Mouse (Mus musculus) neural tube, embryonic 15.5 days (tissue): ENCODE measurements around the gene Gm5105. TPM values are rescaled to one million over a fixed set of nuclear protein-coding genes. Genes with fewer than 3 reads are reported as not detected.
A peak's percentile ranks its signal among the peaks of the same experiment; 100 is the strongest.

Experiments used
- ATAC-seq: fragments of 200-750 bp; cut with Nextera tagmentation; 2 replicates; pipeline ENCODE4 v1.8.0; 2017; ENCODE audit warnings: mild to moderate bottlenecking, moderate TSS enrichment, moderate library complexity; ENCODE audit not compliant: low FRiP score
- H3K27ac ChIP-seq: fragments of 300-500 bp; sonication (generic); replicated peaks from 2 replicates; pipeline ENCODE4 v1.5.1; 2015; ENCODE audit warnings: mild to moderate bottlenecking, inconsistent platforms
- H3K27me3 ChIP-seq: fragments of 300-500 bp; sonication (generic); replicated peaks from 2 replicates; pipeline ENCODE4 v1.6.1; 2015; ENCODE audit warnings: inconsistent platforms
- H3K36me3 ChIP-seq: fragments of 300-500 bp; sonication (generic); 2 replicates; pipeline ENCODE4 v1.6.1; 2015; ENCODE audit warnings: inconsistent platforms
- H3K4me1 ChIP-seq: fragments of 300-500 bp; sonication (generic); 2 replicates; pipeline ENCODE4 v1.6.1; 2015; ENCODE audit warnings: inconsistent platforms
- H3K4me2 ChIP-seq: fragments of 300-500 bp; sonication (generic); 2 replicates; pipeline ENCODE4 v1.6.1; 2015; ENCODE audit warnings: inconsistent platforms, mild to moderate bottlenecking, moderate library complexity
- H3K4me3 ChIP-seq: fragments of 300-500 bp; sonication (generic); replicated peaks from 2 replicates; pipeline ENCODE4 v1.5.1; 2015; ENCODE audit warnings: mild to moderate bottlenecking, inconsistent platforms
- H3K9ac ChIP-seq: fragments of 300-500 bp; sonication (generic); replicated peaks from 2 replicates; pipeline ENCODE4 v1.6.1; 2015; ENCODE audit warnings: mild to moderate bottlenecking, inconsistent platforms
- H3K9me3 ChIP-seq: fragments of 300-500 bp; sonication (generic); replicated peaks from 2 replicates; pipeline ENCODE4 v1.6.1; 2016; ENCODE audit warnings: inconsistent platforms
- WGBS: fragments of 180-500 bp; shearing (Covaris S2); methylation state at CpG from one replicate; pipeline ENCODE4 v1.1.7; 2015; ENCODE audit warnings: mixed read lengths; 5-methylcytosine and 5-hydroxymethylcytosine counted together
- polyA plus RNA-seq: library from polyadenylated mRNA; unstranded; fragments of >200 nt; fragmentation: Nextera tagmentation; extraction: Ambion mirVana; gene quantifications from 2 replicates; pipeline ENCODE4 v1.2.1, GENCODE M21; 2015

The Gm5105 gene
- 0.10 and 0.23 TPM in 2 replicates for polyA plus RNA-seq

DNA sequence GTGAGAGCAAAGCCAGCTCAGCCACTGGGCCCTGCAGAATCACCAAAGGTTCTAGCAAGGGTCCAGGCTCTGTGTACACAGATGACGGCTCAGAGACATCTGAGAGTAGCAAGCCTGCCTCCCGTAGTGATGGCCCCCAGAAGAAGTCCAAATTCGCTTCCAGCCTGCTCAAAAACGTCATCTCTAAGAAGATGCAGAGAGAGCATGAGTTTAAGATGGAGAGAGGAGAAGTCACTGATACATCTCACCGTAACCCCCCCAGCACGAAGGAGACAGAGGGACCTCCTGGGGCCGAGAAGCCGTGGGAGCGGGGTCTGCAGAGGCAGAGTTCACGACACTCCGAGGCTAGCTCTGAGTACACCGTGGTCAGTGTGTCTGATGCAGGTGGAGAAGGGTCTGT is at the start of gene Gm5105:
Gm5105 (minus strand) TSS at position 101 of the 400 bp plus-strand sequence.
- H3K27me3 ChIP-seq, result no peaks in the 10 kb centered on the region
- H3K4me3 ChIP-seq, result no peak within 1 kb of the TSS
- H3K9ac ChIP-seq, result no peak within 1 kb of the TSS
- WGBS, result 94% methylated on average over 12 of the region's 12 CpGs
- H3K36me3 ChIP-seq, result no peaks in the 10 kb centered on the region
- H3K4me1 ChIP-seq, result peaks cover 19% of the 10 kb centered on the region
- H3K9me3 ChIP-seq, result no peaks in the 10 kb centered on the region
- no peak for ATAC-seq
- no peak within 1 kb of the TSS for H3K4me2 ChIP-seq
- H3K27ac ChIP-seq, result no peak within 1 kb of the TSS

DNA sequence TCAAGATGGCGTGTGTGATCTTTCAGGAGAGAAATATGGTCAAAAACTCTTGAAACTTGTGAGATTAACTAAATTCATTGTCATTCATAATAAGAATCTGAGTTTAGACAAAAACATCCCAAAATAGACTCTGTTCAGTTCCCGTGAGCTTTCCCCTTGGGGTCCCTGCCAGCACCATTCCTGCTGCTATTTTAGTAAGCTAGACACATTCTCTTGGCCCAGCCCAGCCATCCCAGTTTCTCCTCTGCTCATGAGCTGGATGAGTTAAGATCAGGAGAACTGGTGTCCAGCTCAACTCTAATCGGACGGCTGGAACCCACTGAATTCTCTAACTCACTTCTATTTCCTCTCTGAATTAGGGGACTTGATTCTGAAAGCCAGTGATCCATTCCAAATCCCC is 49.7 kb upstream of the Gm5105 start:
- Histone ChIP-seq H3K27me3 (no peaks in the 10 kb centered on the region), H3K9me3 (no peaks in the 10 kb centered on the region), H3K4me3 (no peak overlapping the region), H3K36me3 (no peaks in the 10 kb centered on the region), H3K4me2 (no peak overlapping the region), H3K9ac (no peak overlapping the region), H3K4me1 (no peaks in the 10 kb centered on the region), H3K27ac (no peak overlapping the region)
- ATAC-seq, result no peak
- WGBS, result 92% methylated on average over 4 of the region's 4 CpGs

DNA sequence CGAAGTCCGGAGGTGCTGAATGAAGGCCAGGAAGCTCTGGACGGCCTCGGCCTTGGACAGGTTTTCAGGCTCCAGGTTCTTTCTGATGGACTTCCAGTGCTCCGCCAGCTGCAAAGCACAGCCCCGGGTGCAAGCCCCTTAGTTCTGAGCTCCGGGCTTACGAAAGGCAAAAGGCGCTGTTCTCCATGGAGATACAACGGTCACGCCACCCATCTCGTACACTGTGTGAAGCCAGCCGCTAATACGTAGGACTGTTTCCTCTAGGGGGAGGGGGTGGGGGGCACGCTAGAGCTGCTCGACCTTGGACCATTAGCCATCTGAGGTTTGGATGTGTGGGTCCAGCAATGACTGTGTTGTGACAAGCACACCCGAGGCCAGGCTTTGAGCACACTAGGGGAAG is 46.9 kb upstream of the Gm5105 start:
- no peaks in the 10 kb centered on the region for H3K9me3 ChIP-seq
- no peaks in the 10 kb centered on the region for H3K4me1 ChIP-seq
- no peaks in the 10 kb centered on the region for H3K36me3 ChIP-seq
- H3K27me3 ChIP-seq, result no peaks in the 10 kb centered on the region
- no peak overlapping the region for H3K4me2 ChIP-seq
- H3K9ac ChIP-seq, result no peak overlapping the region
- H3K4me3 ChIP-seq, result no peak overlapping the region
- ATAC-seq, result no peak
- H3K27ac ChIP-seq, result no peak overlapping the region
- WGBS, result 83% methylated on average over 17 of the region's 17 CpGs

DNA sequence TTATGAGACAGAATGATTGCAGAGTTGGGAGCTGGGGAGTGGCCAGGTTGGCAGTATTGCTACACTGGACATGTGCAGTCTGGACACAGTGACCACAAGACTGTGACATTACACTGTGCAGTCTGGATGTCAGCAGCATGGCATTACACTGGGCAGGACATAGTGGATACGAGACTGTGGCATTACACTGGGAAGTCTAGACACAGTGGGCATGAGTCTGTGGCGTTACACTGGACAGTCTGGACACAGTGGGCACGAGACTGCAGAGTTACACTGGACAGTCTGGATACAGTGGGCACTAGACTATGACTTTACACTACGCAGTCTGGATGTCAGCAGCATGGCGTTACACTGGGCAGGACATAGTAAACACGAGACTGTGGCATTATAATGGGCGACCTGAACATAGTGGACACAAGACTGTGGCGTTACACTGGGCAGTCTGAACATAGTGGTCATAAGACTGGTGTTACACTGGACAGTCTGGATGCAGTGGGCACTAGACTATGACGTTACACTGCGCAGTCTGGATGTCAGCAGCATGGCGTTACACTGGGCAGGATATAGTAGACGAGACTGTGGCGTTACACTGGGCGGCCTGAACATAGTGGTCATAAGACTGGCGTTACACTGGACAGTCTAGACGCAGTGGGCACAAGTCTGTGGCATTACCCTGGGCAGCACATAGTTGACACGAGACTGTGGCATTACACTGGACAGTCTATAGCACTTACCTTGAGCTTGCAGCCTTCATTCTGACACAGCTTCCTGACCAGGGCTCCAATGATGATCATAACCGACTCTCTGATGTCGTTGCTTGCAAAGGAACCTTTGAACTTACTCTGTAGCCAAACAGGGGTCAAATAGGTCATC is 44.0 kb upstream of the Gm5105 start:
- WGBS, result 94% methylated on average over 19 of the region's 19 CpGs
- Histone ChIP-seq H3K4me3 (no peak overlapping the region), H3K9ac (no peak overlapping the region), H3K36me3 (no peaks in the 10 kb centered on the region), H3K4me2 (no peak overlapping the region), H3K4me1 (no peaks in the 10 kb centered on the region), H3K9me3 (no peaks in the 10 kb centered on the region), H3K27me3 (no peaks in the 10 kb centered on the region), H3K27ac (no peak overlapping the region)
- ATAC-seq, result no peak

DNA sequence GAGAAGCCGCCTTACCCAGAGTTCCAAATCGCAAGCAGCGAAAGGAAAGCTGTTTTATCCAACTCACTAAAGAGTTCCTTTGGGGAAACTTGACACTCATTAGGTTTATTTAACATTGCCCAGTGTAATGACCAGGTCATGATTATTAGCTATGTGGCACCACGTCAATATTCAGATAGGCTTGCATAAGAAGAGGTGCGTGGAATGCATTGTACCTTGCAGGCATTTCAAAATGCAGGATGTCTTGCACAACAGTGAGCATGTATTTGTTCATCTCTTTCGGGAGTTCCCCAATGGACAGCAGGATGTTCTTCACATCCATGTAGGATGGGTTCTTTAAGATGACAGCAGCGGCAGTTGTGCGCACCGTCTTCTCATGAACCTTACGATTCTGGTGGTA is 39.7 kb upstream of the Gm5105 start:
- Histone ChIP-seq H3K27ac (no peak overlapping the region), H3K9ac (no peak overlapping the region), H3K27me3 (no peaks in the 10 kb centered on the region), H3K4me1 (no peaks in the 10 kb centered on the region), H3K9me3 (no peaks in the 10 kb centered on the region), H3K4me3 (no peak overlapping the region), H3K36me3 (no peaks in the 10 kb centered on the region), H3K4me2 (no peak overlapping the region)
- ATAC-seq, result no peak
- 94% methylated on average over 10 of the region's 10 CpGs for WGBS

DNA sequence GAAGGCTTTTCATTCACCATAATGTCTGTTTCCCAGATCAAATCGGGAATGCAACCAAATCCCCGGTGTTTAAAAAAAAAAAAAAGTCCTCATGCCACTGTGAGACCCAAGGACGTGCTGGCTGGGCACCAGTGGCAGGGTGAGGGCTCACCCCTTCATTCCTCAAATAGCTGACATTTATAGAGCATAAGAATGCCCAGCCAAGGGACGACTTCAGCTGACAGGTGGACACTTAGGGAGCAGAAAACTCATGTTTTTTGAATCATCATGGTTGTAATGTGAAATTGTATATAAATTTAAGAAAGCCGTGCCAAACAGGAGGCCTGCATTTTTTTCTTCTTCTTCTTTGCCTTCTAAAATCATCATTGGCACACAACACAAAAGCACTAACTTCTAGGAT is 37.9 kb upstream of the Gm5105 start:
- no peaks in the 10 kb centered on the region for H3K4me1 ChIP-seq
- no peak overlapping the region for H3K4me2 ChIP-seq
- no peaks in the 10 kb centered on the region for H3K36me3 ChIP-seq
- 75% methylated on average over 5 of the region's 5 CpGs for WGBS
- no peaks in the 10 kb centered on the region for H3K9me3 ChIP-seq
- H3K27ac ChIP-seq, result no peak overlapping the region
- H3K4me3 ChIP-seq, result no peak overlapping the region
- H3K27me3 ChIP-seq, result no peaks in the 10 kb centered on the region
- ATAC-seq, result no peak
- H3K9ac ChIP-seq, result no peak overlapping the region

DNA sequence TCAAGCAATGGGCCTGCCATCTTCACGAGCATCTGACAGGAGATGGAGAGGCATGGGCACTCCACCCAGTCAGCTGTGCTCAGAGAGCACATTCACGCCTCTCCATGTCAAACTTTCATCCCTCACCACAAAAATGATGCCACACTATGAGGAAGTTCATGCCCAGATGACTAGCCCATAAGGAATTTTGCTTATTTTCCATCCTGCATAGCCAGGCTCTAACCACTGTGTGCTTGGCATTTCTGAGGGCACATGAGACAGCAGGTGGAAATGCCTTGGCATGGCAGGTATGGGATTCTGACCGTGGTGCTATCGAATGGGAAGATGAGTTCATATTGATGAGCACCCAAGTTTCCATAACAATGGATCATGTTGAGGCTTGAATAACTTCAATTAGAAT is 36.5 kb upstream of the Gm5105 start:
- no peaks in the 10 kb centered on the region for H3K36me3 ChIP-seq
- no peaks in the 10 kb centered on the region for H3K27me3 ChIP-seq
- no peak for ATAC-seq
- no peak overlapping the region for H3K4me3 ChIP-seq
- 91% methylated on average over 4 of the region's 4 CpGs for WGBS
- no peak overlapping the region for H3K4me2 ChIP-seq
- H3K9ac ChIP-seq, result no peak overlapping the region
- H3K4me1 ChIP-seq, result no peaks in the 10 kb centered on the region
- no peak overlapping the region for H3K27ac ChIP-seq
- no peaks in the 10 kb centered on the region for H3K9me3 ChIP-seq

DNA sequence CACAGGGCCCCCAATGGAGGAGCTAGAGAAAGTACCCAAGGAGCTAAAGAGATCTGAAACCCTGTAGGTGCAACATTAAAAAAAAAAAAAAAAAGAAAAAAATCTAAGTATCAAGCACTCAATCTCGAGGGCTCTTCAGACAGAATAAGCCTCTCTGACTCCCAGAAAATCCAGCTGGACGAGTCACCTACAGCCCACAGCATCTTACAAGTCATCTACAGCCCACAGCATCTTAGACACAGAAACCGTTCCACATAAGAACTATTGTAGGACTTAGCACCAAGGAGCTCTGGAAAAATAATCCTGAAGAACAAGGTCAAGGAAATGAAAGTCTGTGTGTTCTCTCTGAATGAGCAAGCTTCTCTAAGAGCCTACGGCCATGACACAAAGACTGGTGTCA is 34.7 kb upstream of the Gm5105 start:
- H3K4me3 ChIP-seq, result no peak overlapping the region
- no peak overlapping the region for H3K9ac ChIP-seq
- no peaks in the 10 kb centered on the region for H3K4me1 ChIP-seq
- no peak overlapping the region for H3K4me2 ChIP-seq
- no peaks in the 10 kb centered on the region for H3K36me3 ChIP-seq
- H3K27me3 ChIP-seq, result no peaks in the 10 kb centered on the region
- H3K27ac ChIP-seq, result no peak overlapping the region
- no peaks in the 10 kb centered on the region for H3K9me3 ChIP-seq
- ATAC-seq, result no peak
- 92% methylated on average over 4 of the region's 4 CpGs for WGBS

DNA sequence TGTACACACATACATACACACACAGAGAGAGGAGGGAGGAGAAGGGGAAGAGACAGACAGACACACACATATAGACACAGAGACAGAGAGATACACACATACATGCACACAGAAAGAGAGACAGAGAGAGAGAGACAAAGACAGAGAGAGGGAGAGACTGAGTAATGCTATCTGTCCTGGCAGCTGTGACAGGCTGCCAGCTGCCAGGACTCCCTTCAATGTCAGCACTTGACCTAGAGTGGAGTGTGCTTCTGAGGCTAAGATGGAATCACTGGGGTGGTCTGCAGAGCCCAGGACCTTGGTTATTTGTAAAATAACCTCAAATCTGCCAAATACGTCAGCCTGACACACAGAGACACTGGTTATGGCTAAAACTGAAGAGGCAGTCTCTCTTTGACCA is 30.5 kb upstream of the Gm5105 start:
- WGBS, result 82% methylated on average over 1 of the region's 1 CpGs
- no peak for ATAC-seq
- Histone ChIP-seq H3K27me3 (no peaks in the 10 kb centered on the region), H3K4me3 (no peak overlapping the region), H3K27ac (no peak overlapping the region), H3K9ac (no peak overlapping the region), H3K36me3 (no peaks in the 10 kb centered on the region), H3K4me1 (no peaks in the 10 kb centered on the region), H3K4me2 (no peak overlapping the region), H3K9me3 (no peaks in the 10 kb centered on the region)

DNA sequence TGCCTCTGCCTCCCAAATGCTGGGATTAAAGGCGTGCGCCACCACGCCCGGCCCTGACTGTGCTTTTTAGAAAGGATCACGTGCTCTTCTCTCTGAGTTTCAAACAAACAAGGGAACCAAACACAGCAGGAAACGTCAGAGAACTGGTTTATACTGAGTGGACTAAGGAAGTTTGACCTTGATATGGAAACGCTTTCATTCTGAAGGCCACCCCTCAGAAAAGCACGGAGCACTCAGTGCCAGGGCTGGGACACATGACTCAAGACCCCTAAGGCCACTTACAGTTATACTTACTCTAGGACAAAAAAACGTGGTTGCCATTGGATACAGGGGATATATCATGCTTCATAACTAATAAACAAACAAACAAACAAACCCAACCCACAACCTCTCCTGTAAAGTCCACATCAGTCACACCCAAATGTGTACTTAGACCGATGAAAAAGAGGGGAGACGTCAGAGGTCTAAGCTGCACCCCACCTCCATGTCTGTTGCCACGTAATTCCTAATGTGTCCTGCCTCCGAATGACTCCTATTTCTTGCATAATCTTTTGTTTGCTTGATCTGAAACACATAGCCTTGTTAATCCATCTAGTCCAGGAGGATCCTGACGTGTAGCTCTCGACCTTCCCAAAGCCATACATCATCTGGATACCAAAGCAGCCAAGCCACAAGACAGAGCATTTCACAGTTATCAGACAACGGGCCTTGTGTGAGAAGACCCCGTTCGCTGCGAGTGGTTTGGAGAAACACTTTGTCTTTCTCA is 29.3 kb upstream of the Gm5105 start:
- Histone ChIP-seq H3K4me3 (no peak overlapping the region), H3K27ac (no peak overlapping the region), H3K36me3 (no peaks in the 10 kb centered on the region), H3K4me1 (no peaks in the 10 kb centered on the region), H3K27me3 (no peaks in the 10 kb centered on the region), H3K9me3 (no peaks in the 10 kb centered on the region), H3K9ac (no peak overlapping the region), H3K4me2 (no peak overlapping the region)
- 82% methylated on average over 19 of the region's 19 CpGs for WGBS
- ATAC-seq, result no peak

DNA sequence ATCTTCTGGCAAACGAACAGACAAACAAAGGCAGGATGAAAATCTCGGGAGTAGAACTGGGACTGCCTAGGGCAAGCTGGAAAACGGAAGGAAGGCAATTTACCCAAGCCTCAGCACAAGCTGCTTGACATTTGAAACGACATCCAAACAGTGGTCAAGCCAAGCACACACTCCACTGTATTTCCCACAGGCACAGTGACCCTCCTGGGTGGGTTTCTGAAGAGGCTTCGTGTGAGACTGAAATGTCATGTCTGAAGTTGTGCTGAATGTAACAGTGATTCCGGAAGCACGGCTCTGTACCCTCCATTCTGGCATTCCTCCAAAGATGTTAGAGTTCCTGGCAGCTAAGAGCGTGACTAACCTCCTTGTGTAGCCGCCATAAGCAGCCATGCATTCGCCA is 28.5 kb upstream of the Gm5105 start:
- peak; percentile 65; the same call in 1 of the 2 replicates for ATAC-seq
- no peaks in the 10 kb centered on the region for H3K4me1 ChIP-seq
- H3K4me3 ChIP-seq, result no peak overlapping the region
- 46% methylated on average over 10 of the region's 10 CpGs for WGBS
- H3K27ac ChIP-seq, result no peak overlapping the region
- no peaks in the 10 kb centered on the region for H3K9me3 ChIP-seq
- H3K27me3 ChIP-seq, result no peaks in the 10 kb centered on the region
- H3K9ac ChIP-seq, result no peak overlapping the region
- no peaks in the 10 kb centered on the region for H3K36me3 ChIP-seq
- H3K4me2 ChIP-seq, result no peak overlapping the region

DNA sequence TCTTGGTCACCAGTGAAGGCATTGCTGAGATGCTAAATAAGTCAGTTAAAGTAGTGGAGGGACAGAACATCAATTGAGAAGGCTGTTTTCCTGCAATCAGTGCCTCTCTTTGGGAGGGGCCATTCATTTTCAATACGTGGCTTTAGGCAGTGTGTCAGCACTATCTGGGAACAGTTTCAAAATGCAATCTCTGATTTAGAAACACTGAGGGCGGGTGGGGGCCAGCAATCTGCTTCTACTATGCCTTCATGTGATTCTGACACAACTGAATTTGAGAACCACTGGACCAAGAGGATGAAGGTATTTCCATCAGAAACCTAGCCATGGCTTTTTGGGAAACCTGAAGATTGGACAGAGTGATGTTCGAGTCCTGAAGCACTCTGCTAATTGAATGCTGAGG is 28.1 kb upstream of the Gm5105 start:
- H3K4me2 ChIP-seq, result no peak overlapping the region
- ATAC-seq, result no peak
- no peak overlapping the region for H3K27ac ChIP-seq
- H3K36me3 ChIP-seq, result no peaks in the 10 kb centered on the region
- 70% methylated on average over 3 of the region's 3 CpGs for WGBS
- no peaks in the 10 kb centered on the region for H3K27me3 ChIP-seq
- H3K9ac ChIP-seq, result no peak overlapping the region
- H3K9me3 ChIP-seq, result no peaks in the 10 kb centered on the region
- H3K4me1 ChIP-seq, result no peaks in the 10 kb centered on the region
- no peak overlapping the region for H3K4me3 ChIP-seq
